Comparison of ENCODE assay signal across 11 mouse cellular contexts in the genomic region with DNA sequence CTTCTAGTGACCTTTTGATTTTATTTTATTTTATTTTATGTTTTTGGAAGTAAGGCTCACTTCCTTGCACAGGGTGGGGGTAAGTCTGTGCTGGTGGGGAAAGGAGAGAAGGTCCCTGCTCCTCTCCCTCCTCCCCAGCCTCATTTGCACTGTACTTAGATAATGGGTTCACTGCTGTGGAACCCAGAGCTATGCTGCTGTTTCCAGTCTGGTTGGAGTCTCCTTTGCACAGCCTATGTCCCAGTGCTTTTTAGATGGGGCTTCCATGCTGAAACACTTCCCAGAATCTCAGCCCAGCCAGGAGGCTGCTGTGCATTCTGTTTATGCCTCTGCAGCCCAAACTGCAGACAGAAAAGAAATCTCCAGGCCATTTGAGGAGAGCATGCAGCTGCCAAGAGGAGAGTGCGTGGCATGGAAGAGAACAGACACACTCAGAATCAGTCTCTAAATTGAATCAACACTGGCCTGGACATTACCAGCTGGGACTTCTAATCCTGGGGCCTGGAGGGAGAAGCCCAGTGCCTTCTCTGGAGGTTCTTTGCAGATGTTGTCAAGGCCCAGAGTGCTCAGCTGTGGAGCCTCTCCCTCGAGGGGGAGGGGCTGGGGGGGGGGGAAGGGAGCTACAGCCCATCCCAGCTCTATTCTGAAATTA.
DNase-seq lines count a peak whose midpoint lies in the region; ATAC-seq lines count a peak whose summit lies in the region.
"Had no signal": no experiment of that assay in that cellular context is flagged by ENCODE, and none has a peak within 500 bp of the region (broad histone marks: within the 10 kb centered on the region; RNA-seq: fewer than 3 reads in every experiment).

No protein-coding gene starts in this region.

- no peaks in the 10 kb centered on the region for H3K4me1 ChIP-seq in forebrain, embryonic 13.5 days
- peaks cover 42% of the 10 kb centered on the region for H3K4me1 ChIP-seq in limb, embryonic 13.5 days
- H3K4me1 ChIP-seq: heart, embryonic 10.5 days had no signal

- H3K36me3 ChIP-seq in forebrain, embryonic 13.5 days (ENCODE audit: poor library complexity, severe bottlenecking), result no peaks in the 10 kb centered on the region
- no peaks in the 10 kb centered on the region for H3K36me3 ChIP-seq in limb, embryonic 13.5 days
- H3K36me3 ChIP-seq: heart, embryonic 10.5 days had no signal

- no peak overlapping the region for H3K9ac ChIP-seq in forebrain, embryonic 13.5 days
- no peak overlapping the region for H3K9ac ChIP-seq in limb, embryonic 13.5 days
- H3K9ac ChIP-seq: liver, embryonic 14.5 days had no signal

- no peak overlapping the region for H3K27ac ChIP-seq in forebrain, embryonic 13.5 days
- H3K27ac ChIP-seq in limb, embryonic 13.5 days, result peak overlapping the region; percentile 69; the same call in 1 of the 2 replicates
- H3K27ac ChIP-seq: heart, embryonic 10.5 days; liver, embryonic 14.5 days had no signal

- peak; percentile 5; the same call in 1 of the 2 replicates for ATAC-seq in forebrain, embryonic 13.5 days
- 0 out of 2 replicates have a peak, but pooled peaks have one; percentile 10 for ATAC-seq in limb, embryonic 13.5 days (ENCODE audit: low FRiP score, low read depth)
- no peak for ATAC-seq in erythroblast, adult 5-6 weeks (replicated peaks; ENCODE audit: low FRiP score, poor library complexity, severe bottlenecking)

- peak; percentile 4 for DNase-seq in heart, postnatal 4 days
- no peak for DNase-seq in heart, adult 9 months (ENCODE audit: low spot score in 2 of 2)
- peak; percentile 4 for DNase-seq in ZHBTc4 (ENCODE audit: low read depth, low spot score)
- DNase-seq in cerebellum, adult 9-10 months, result no peak
- DNase-seq in thymus, postnatal 0 days (ENCODE audit: low spot score), result no peak
- DNase-seq: kidney, adult 2 months had no signal

- H3K9me3 ChIP-seq in forebrain, embryonic 13.5 days (replicated peaks), result no peaks in the 10 kb centered on the region
- no peaks in the 10 kb centered on the region for H3K9me3 ChIP-seq in limb, embryonic 13.5 days
- H3K9me3 ChIP-seq: heart, embryonic 10.5 days had no signal

- H3K4me2 ChIP-seq in forebrain, embryonic 13.5 days, result no peak overlapping the region
- H3K4me2 ChIP-seq in limb, embryonic 13.5 days (replicated peaks), result no peak overlapping the region

- WGBS in forebrain, embryonic 13.5 days, result 40% methylated on average over 2 of the region's 2 CpGs
- 36% methylated on average over 2 of the region's 2 CpGs for WGBS in limb, embryonic 13.5 days

- H3K4me3 ChIP-seq in forebrain, embryonic 13.5 days, result no peak overlapping the region
- H3K4me3 ChIP-seq in limb, embryonic 13.5 days, result no peak overlapping the region
- H3K4me3 ChIP-seq: heart, embryonic 10.5 days had no signal

- H3K27me3 ChIP-seq in forebrain, embryonic 13.5 days, result no peaks in the 10 kb centered on the region
- no peaks in the 10 kb centered on the region for H3K27me3 ChIP-seq in limb, embryonic 13.5 days

Comparison
In these comparisons a context has a peak if more than half of its experiments do, and no peak if none do; other contexts are left out.
1. DNase-seq: peak in heart, postnatal 4 days (single experiment) and ZHBTc4 (single experiment); none in heart, adult 9 months (0 of 2), cerebellum, adult 9-10 months (single experiment) and thymus, postnatal 0 days (single experiment).